Mouse (Mus musculus) stomach, embryonic 14.5 days (tissue): ENCODE data around the gene Nup93. TPM values are rescaled to one million over a fixed set of nuclear protein-coding genes. Genes with fewer than 3 reads are reported as not detected.

Experiments
- ATAC-seq: fragments of 200-750 bp; cut with Nextera tagmentation; 2 replicates; pipeline ENCODE4 v1.8.0; 2017; ENCODE audit warnings: low read depth, moderate TSS enrichment; ENCODE audit not compliant: insufficient number of reproducible peaks, insufficient read depth, low FRiP score
- H3K27ac ChIP-seq: fragments of 300-500 bp; sonication (generic); 2 replicates; pipeline ENCODE4 v1.5.1; 2014; ENCODE audit warnings: mild to moderate bottlenecking, low read length, moderate library complexity, mixed read lengths
- H3K27me3 ChIP-seq: fragments of 300-500 bp; sonication (generic); 2 replicates; pipeline ENCODE4 v1.6.1; 2014; ENCODE audit warnings: low read length, control low read depth, mixed read lengths; ENCODE audit not compliant: control insufficient read depth, insufficient read depth
- H3K36me3 ChIP-seq: fragments of 300-500 bp; sonication (generic); 2 replicates; pipeline ENCODE4 v1.6.1; 2014; ENCODE audit warnings: mild to moderate bottlenecking, control low read depth, low read length, moderate library complexity, mixed read lengths; ENCODE audit not compliant: control insufficient read depth, insufficient read depth
- H3K4me1 ChIP-seq: fragments of 300-500 bp; sonication (generic); 2 replicates; pipeline ENCODE4 v1.6.1; 2014; ENCODE audit warnings: low read length, control low read depth, mixed read lengths; ENCODE audit not compliant: control insufficient read depth, insufficient read depth
- H3K4me2 ChIP-seq: fragments of 300-500 bp; sonication (generic); replicated peaks from 2 replicates; pipeline ENCODE4 v1.6.1; 2014; ENCODE audit warnings: low read depth, low read length, control low read depth
- H3K4me3 ChIP-seq: fragments of 300-500 bp; sonication (generic); 2 replicates; pipeline ENCODE4 v1.5.1; 2014; ENCODE audit warnings: low read depth, low read length, control low read depth
- H3K9ac ChIP-seq: fragments of 300-500 bp; sonication (generic); replicated peaks from 2 replicates; pipeline ENCODE4 v1.6.1; 2014; ENCODE audit warnings: low read depth, mild to moderate bottlenecking, control low read depth, low read length, moderate library complexity, mixed read lengths
- H3K9me3 ChIP-seq: fragments of 300-500 bp; sonication (generic); 2 replicates; pipeline ENCODE4 v1.6.1; 2016; ENCODE audit warnings: low read depth, low read length, control low read depth; ENCODE audit not compliant: control insufficient read depth
- WGBS: fragments of 180-500 bp; shearing (Covaris S2); extraction: QIAGEN DNeasy Blood & Tissue Kit; methylation state at CpG from one replicate; pipeline ENCODE4 v1.1.7; 2014; 5-methylcytosine and 5-hydroxymethylcytosine counted together
- polyA plus RNA-seq: library from polyadenylated mRNA; unstranded; fragments of >200 nt; fragmentation: Nextera tagmentation; extraction: Ambion mirVana; gene quantifications from 2 replicates; pipeline ENCODE4 v1.2.1, GENCODE M21; 2014

The Nup93 gene
- polyA plus RNA-seq, 1 experiment from 2014 or later = 74.6 TPM

- H3K27me3 ChIP-seq = peaks cover 26% of the 10 kb centered on the region
- H3K9ac ChIP-seq = no peak overlapping the region
- peak overlapping the region; percentile 44 for H3K4me2 ChIP-seq
- H3K36me3 ChIP-seq = no peaks in the 10 kb centered on the region
- no peaks in the 10 kb centered on the region for H3K9me3 ChIP-seq
- peak; percentile 70 for ATAC-seq
- H3K4me1 ChIP-seq = peaks cover 22% of the 10 kb centered on the region; the same call in 1 of the 2 replicates
- peak overlapping the region; percentile 20 for H3K4me3 ChIP-seq
- 0% methylated on average over 16 of the region's 16 CpGs for WGBS
- H3K27ac ChIP-seq = peak overlapping the region; percentile 68
Observed at GRCm38 (mm10) chr8:94183117-94183516, 31.2 kb upstream of the Nup93 start.

DNA sequence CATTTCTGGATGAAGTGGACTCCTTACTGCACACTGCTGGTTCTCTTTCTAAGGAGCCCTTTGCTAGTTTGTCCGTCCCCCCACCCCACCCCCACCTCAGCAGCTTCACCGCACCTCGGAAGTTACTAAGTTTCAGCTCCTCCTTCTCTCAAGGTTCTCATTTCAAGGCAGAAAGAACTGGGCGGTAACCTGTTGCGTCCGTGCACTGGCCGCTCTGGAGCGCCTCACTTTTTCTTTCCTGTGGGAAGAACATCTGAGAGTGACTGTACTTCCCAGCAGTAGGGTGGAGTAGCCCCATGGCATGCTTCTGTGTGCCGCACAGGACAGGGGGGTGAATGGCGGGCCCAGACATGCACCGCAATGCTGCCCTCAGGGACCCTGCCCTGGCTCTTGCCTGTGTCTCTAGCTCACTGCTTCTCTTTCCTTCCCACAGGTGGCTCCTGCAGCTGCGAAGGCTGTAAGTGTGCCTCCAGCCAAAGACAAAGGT lies 30.0 kb upstream of the Nup93 start:
- 0 out of 2 replicates have a peak overlapping the region, but pooled peaks have one; percentile 44 for H3K4me2 ChIP-seq
- no peaks in the 10 kb centered on the region for H3K9me3 ChIP-seq
- no peak overlapping the region for H3K4me3 ChIP-seq
- H3K9ac ChIP-seq = no peak overlapping the region
- no peak for ATAC-seq
- H3K4me1 ChIP-seq = peaks cover 18% of the 10 kb centered on the region; the same call in 1 of the 2 replicates
- no peaks in the 10 kb centered on the region for H3K36me3 ChIP-seq
- WGBS = 22% methylated on average over 12 of the region's 12 CpGs
- H3K27me3 ChIP-seq = peaks cover 20% of the 10 kb centered on the region
- peak overlapping the region; percentile 78 for H3K27ac ChIP-seq

DNA sequence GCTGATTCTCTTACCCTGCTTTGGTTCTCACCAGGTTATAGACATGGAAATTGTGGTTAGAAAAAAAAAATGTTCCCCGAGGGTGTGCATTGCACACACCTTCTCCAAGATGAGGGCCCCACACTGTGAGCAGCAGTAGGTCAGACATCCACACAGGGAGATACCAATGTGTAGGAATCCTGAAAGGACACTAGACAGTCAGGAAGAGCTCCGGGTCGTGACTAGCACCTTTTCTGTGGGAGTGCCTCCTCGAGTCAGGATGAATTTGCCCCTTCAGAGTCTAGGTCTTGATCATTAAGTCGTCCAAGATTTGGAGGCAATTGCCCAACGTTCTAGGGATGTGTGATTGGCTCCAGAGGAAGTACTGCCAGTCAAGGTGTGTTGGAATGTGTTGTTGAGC lies 28.6 kb upstream of the Nup93 start:
- ATAC-seq = no peak
- no peak overlapping the region for H3K4me2 ChIP-seq
- no peak overlapping the region for H3K4me3 ChIP-seq
- H3K27ac ChIP-seq = no peak overlapping the region; the same call in 1 of the 2 replicates
- 63% methylated on average over 6 of the region's 6 CpGs for WGBS
- H3K4me1 ChIP-seq = peaks cover 13% of the 10 kb centered on the region
- no peak overlapping the region for H3K9ac ChIP-seq
- H3K9me3 ChIP-seq = no peaks in the 10 kb centered on the region
- H3K27me3 ChIP-seq = peaks cover 15% of the 10 kb centered on the region; the same call in 1 of the 2 replicates
- H3K36me3 ChIP-seq = no peaks in the 10 kb centered on the region

DNA sequence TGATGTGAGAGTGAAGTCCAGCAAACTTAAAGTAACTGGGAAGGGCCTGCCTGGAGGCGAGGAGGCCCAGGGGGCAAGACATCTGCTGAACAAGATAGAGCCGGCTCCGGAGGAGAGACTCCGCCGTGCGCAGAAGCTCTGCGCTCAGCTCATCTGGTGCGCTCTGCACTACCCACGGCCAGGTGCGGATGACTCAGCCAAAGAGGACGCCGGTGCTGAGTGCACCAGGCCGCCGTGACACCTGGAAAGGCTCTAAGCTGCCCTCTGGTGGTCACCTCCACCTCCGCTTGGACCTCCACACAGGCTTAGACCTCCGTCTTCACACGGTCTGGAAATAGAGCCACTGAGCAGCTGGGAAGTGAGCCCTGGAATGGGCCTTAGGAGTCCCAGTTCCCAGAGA lies 27.8 kb upstream of the Nup93 start:
- H3K9me3 ChIP-seq = no peaks in the 10 kb centered on the region
- H3K9ac ChIP-seq = no peak overlapping the region; the same call in 1 of the 2 replicates
- 3% methylated on average over 16 of the region's 17 CpGs for WGBS
- peaks cover 15% of the 10 kb centered on the region for H3K4me1 ChIP-seq
- no peak overlapping the region for H3K4me3 ChIP-seq
- H3K27me3 ChIP-seq = peaks cover 15% of the 10 kb centered on the region; the same call in 1 of the 2 replicates
- peak overlapping the region; percentile 30; the same call in 1 of the 2 replicates for H3K4me2 ChIP-seq
- H3K36me3 ChIP-seq = no peaks in the 10 kb centered on the region
- peak; percentile 77 for ATAC-seq
- peak overlapping the region; percentile 21; the same call in 1 of the 2 replicates for H3K27ac ChIP-seq

DNA sequence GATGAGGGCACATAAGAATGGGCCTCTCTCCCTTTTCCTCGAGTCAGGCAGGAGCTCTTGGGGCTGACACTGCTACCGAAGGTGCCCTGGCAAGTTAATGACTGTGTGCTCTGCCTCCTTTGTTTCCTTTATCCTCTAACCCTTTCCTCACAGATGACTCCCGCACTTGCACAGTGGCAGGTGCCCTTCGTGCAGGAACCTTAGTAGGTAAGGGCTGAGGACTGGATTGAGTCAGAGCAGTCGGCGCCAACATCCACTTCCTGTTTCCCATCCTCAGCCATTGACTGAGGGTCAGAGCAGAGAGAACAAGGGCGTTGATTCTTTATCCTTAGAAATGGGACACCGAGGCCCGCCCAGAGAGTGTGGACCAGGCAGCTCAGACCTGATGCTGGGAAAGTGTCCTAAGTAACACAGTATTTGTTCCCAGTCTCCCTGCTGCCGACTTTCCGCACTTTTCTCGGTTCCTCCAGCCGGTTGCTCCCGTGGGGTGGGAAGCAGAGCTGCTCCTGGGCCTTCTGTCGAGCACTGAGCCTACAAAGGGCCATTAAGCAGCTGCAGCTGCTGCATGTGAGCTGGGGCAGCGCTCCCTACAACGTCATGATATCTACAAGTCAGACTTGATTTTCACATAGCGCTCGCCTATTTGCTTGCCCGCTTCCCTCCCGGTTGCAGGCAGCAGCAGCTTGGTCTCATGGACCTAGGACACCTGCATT lies 26.9 kb upstream of the Nup93 start:
- Histone ChIP-seq H3K4me2 (no peak overlapping the region), H3K9me3 (no peaks in the 10 kb centered on the region), H3K27me3 (peaks cover 12% of the 10 kb centered on the region; the same call in 1 of the 2 replicates), H3K36me3 (no peaks in the 10 kb centered on the region), H3K9ac (no peak overlapping the region), H3K27ac (no peak overlapping the region), H3K4me1 (peaks cover 15% of the 10 kb centered on the region), H3K4me3 (no peak overlapping the region)
- 34% methylated on average over 21 of the region's 21 CpGs for WGBS
- no peak for ATAC-seq

DNA sequence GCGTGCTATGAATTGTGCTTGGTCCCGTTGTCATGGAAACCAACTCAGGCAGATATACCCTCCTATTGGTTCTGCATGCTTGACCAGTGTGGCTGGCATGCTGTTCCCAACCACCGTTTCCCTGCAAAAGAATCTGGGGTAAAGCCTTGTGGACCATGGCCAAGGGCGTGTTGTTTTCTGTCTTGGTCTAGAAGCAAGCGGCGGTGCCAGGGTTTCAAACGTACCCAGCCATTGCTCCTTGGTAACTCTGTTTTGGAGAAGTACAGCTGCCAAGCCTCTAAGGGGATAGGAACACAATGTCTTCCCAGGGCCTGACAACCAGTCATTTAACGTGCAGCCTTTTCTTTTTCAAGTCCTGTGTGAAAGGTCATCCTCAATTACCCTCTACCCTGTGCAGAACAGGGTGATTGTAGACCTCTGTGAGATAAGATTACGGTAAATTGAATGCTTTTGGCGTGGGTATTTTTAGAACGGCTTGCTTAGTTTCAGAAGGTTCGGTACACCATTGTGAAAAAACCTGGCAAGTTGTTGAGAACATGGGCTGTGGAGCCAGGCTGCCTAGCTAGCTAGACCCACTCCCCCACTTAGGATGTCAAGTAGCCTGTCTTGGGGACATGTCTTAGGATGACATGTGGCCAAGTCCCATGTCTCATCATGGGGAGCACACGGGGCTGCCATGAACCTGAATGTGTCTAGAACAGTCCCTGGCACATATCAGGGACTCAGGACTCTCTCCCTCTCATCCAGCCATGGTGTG lies 24.9 kb upstream of the Nup93 start:
- Histone ChIP-seq H3K27me3 (0 out of 2 replicates have a peak, but pooled peaks cover 4% of the 10 kb centered on the region), H3K9me3 (no peaks in the 10 kb centered on the region), H3K4me3 (no peak overlapping the region), H3K36me3 (no peaks in the 10 kb centered on the region), H3K9ac (no peak overlapping the region), H3K4me2 (no peak overlapping the region), H3K4me1 (peaks cover 11% of the 10 kb centered on the region), H3K27ac (no peak overlapping the region)
- WGBS = 71% methylated on average over 13 of the region's 13 CpGs
- no peak for ATAC-seq

DNA sequence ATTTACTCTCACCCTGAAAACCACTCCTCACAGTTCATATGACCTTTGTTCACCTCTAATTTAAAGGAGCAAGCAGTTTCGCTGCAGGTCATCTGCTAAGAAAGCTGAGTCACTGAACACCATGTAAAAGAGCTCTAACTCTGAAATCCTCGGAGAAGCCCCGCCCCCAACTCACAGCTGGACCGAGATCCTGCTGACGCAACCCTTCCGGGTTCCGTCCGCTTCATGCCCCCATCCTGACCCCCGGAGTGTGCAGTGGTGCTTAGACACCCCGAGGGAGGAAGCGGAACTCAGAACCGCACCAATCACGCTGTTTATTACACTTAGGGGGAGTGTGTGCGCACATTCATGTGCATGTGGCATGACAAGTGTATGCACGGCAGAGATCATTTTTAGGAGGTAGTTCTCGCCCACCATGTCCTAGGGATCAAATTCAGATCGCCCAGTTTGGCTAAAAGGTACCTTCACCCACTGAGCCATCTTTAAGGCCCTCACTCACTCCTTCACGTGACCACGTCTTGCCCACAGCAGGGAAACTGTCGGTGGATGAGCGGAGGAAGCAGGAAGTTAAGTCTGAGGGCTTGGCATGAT lies 23.2 kb upstream of the Nup93 start:
- Histone ChIP-seq H3K4me1 (peaks cover 11% of the 10 kb centered on the region), H3K9ac (no peak overlapping the region), H3K27ac (no peak overlapping the region; the same call in 1 of the 2 replicates), H3K36me3 (no peaks in the 10 kb centered on the region), H3K4me3 (peak overlapping the region; percentile 23; the same call in 1 of the 2 replicates), H3K27me3 (no peaks in the 10 kb centered on the region), H3K4me2 (peak overlapping the region; percentile 37), H3K9me3 (no peaks in the 10 kb centered on the region)
- ATAC-seq = peak; percentile 29; the same call in 1 of the 2 replicates
- WGBS = 23% methylated on average over 21 of the region's 21 CpGs

DNA sequence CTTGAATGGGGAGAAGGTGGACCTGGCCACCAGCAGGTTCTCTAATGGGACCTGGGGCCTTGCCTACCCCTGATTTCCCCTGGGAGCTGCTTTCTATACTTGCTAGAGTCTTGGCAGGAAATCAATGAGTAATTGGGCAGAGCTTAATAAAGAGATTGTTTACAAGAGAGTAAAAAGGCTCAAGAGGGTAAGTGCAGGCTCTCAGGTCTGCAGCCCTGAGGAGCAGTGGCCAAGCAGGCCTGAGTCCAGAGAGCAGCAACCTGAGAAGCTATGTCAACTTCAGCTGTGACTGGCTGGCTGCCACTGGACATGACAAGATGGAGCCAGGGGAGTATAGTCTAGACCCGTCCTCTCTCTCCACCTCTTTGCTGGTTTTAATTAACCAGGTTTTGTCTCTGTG lies 21.4 kb upstream of the Nup93 start:
- ATAC-seq = no peak
- WGBS = 41% methylated on average over 1 of the region's 1 CpGs
- Histone ChIP-seq H3K9ac (no peak overlapping the region), H3K36me3 (no peaks in the 10 kb centered on the region), H3K9me3 (no peaks in the 10 kb centered on the region), H3K27ac (no peak overlapping the region), H3K27me3 (no peaks in the 10 kb centered on the region), H3K4me3 (no peak overlapping the region), H3K4me1 (peaks cover 4% of the 10 kb centered on the region), H3K4me2 (no peak overlapping the region)
